Mouse (Mus musculus) layer of hippocampus, postnatal 14 days (tissue): ENCODE measurements at regions not wholly inside any gene's neighbourhood (a gene's known extent, or its start where the extent isn't known, plus 50 kb on each side); places are given as distances from the start of the nearest gene placed in this dataset.

Source experiments
- DNase-seq, 2 experiments: peaks; one replicate each; pipeline ENCODE4 v3.0.0; 2021 to 2022; ENCODE audit warnings: low spot score in 2 of 2, mixed read lengths in 1 of 2

GRCm38 (mm10) chr3:73435241-73435640, 273.0 kb downstream of the Bche start:
- DNase-seq, result no peak

GRCm38 (mm10) chr3:73434331-73434730, 273.9 kb downstream of the Bche start:
- DNase-seq, result no peak

- peak; percentile 26 to 77 for DNase-seq
Observed at GRCm38 (mm10) chr3:73409929-73410522, 298.2 kb downstream of the Bche start.

GRCm38 (mm10) chr3:73401395-73401794, 306.8 kb downstream of the Bche start:
- DNase-seq, result peak in 1 of 2 experiments; percentile 33

- DNase-seq, result no peak
Observed at GRCm38 (mm10) chr3:73395808-73396207, 312.4 kb downstream of the Bche start.

GRCm38 (mm10) chr3:73389722-73390651, 318.2 kb downstream of the Bche start:
- DNase-seq, result no peak

GRCm38 (mm10) chr3:73354861-73355496, 297.4 kb upstream of the Slitrk3 start:
- no peak for DNase-seq

- DNase-seq, result peak; percentile 13 to 66
Observed at GRCm38 (mm10) chr3:73343199-73343598, 285.6 kb upstream of the Slitrk3 start.

- no peak for DNase-seq
Observed at GRCm38 (mm10) chr3:73339730-73340129, 282.1 kb upstream of the Slitrk3 start.

- DNase-seq, result no peak
Observed at GRCm38 (mm10) chr3:73323214-73323613, 265.6 kb upstream of the Slitrk3 start.
